8 mouse cellular contexts compared by ENCODE assay signal in the genomic region with DNA sequence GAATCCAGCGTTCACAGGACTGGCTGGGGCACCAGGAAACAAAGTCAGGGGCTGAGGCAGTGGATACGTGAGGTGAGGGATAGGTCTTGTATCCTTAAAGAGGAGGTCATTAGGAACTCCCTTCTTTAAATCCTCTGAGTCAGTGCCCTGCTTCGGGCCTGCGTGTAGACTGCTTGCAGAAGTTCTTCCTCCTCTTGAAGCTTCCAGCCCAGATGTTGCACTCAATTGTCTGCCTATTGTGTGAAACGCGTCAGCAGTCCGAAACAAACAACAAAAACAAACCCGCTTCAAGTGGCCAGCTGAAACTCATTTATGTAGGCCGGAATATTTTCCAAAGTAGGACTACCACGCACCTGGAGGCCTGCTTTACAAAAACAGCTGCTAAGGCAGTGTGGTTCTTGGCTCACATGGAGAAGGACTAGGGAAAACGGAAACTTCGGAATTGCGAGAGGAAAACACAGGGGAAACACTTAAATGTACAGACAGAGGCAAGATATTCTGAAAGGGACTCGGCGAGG. TPM values are rescaled to one million over a fixed set of nuclear protein-coding genes. Genes with fewer than 3 reads are reported as not detected.
DNase-seq lines count a peak whose midpoint lies in the region; TF ChIP-seq lines count a peak whose summit lies in the region.

No protein-coding gene starts in this region.

- H3K36me3 ChIP-seq in hindbrain, embryonic 10.5 days: no peaks in the 10 kb centered on the region
- no peaks in the 10 kb centered on the region for H3K36me3 ChIP-seq in megakaryocyte, embryonic 14.5 days (replicated peaks; ENCODE audit: low read length)

- WGBS in hindbrain, embryonic 10.5 days: 10% methylated on average over 15 of the region's 15 CpGs

- DNase-seq in gastrocnemius, adult 2 months: no peak
- DNase-seq in gastrocnemius, postnatal 14 days: no peak
- DNase-seq in hindbrain, embryonic 10.5 days (ENCODE audit: low spot score): no peak
- DNase-seq in B cell, adult 2 months: no peak
- no peak for DNase-seq in T-cell, adult 2 months (ENCODE audit: low spot score)
- no peak for DNase-seq in right cerebral cortex, postnatal 10 days (ENCODE audit: low spot score in 2 of 2)

- intact Hi-C loops in gastrocnemius, adult 2 months (cut with DNase I): no loop called here
- intact Hi-C loops in gastrocnemius, postnatal 14 days (cut with DNase I; ENCODE audit: low total_unique reads): no loop called here

- no peaks in the 10 kb centered on the region for H3K9me3 ChIP-seq in hindbrain, embryonic 10.5 days
- no peaks in the 10 kb centered on the region for H3K9me3 ChIP-seq in megakaryocyte, embryonic 14.5 days

- peaks cover 5% of the 10 kb centered on the region; the same call in 1 of the 2 replicates for H3K4me1 ChIP-seq in brown adipose tissue, adult 24 weeks (ENCODE audit: control insufficient read depth, insufficient read depth, insufficient read length, low read length)
- peaks cover 36% of the 10 kb centered on the region for H3K4me1 ChIP-seq in hindbrain, embryonic 10.5 days (replicated peaks)
- peaks cover 54% of the 10 kb centered on the region for H3K4me1 ChIP-seq in megakaryocyte, embryonic 14.5 days

- H3K4me3 ChIP-seq in gastrocnemius, adult 2 months: peak overlapping the region; percentile 57
- H3K4me3 ChIP-seq in brown adipose tissue, adult 24 weeks (ENCODE audit: insufficient read depth, low read depth, low read length): peak overlapping the region; percentile 16; the same call in 1 of the 2 replicates
- peak overlapping the region; percentile 43 for H3K4me3 ChIP-seq in hindbrain, embryonic 10.5 days
- H3K4me3 ChIP-seq in megakaryocyte, embryonic 14.5 days (replicated peaks): peak overlapping the region; percentile 4

- H3K27ac ChIP-seq in gastrocnemius, adult 2 months: peak overlapping the region; percentile 29
- peak overlapping the region; percentile 54 for H3K27ac ChIP-seq in brown adipose tissue, adult 24 weeks (replicated peaks; ENCODE audit: low read depth, low read length)
- H3K27ac ChIP-seq in hindbrain, embryonic 10.5 days: peak overlapping the region; percentile 90

- no peaks in the 10 kb centered on the region for H3K27me3 ChIP-seq in hindbrain, embryonic 10.5 days (ENCODE audit: insufficient read depth, poor library complexity, severe bottlenecking)
- no peaks in the 10 kb centered on the region for H3K27me3 ChIP-seq in megakaryocyte, embryonic 14.5 days (replicated peaks)

- no peak for TF ChIP-seq CTCF in gastrocnemius, adult 2 months (IDR thresholded peaks at IDR 0.05)

RNA-seq across cellular contexts. Expression of gene Dars, which starts 55.6 kb away (rescaled TPM):
- 10 to 100 TPM; 64.7 to 77.0 TPM for total RNA-seq in gastrocnemius, adult 2 months (2021)
- total RNA-seq in gastrocnemius, postnatal 14 days (2021): 10 to 100 TPM; 68.7 to 70.2 TPM
- polyA plus RNA-seq in brown adipose tissue, adult 24 weeks (2012; ENCODE audit: insufficient read depth, insufficient read length, missing spikeins): 70.1 and 74.0 TPM in 2 replicates
- polyA plus RNA-seq in hindbrain, embryonic 10.5 days (2016; fragmentation: Nextera tagmentation; extraction: Ambion mirVana): 200 and 214 TPM in 2 replicates
- 31.3 and 132 TPM in 2 replicates for polyA plus RNA-seq in megakaryocyte, embryonic 14.5 days (2012; ENCODE audit: insufficient read depth, low replicate concordance)

Comparison
In these comparisons a context has a peak if more than half of its experiments do, and no peak if none do; other contexts are left out.
1. H3K27ac ChIP-seq: peak in every context shown above with its lines; median percentile 90 in hindbrain, embryonic 10.5 days; 54 in brown adipose tissue, adult 24 weeks; 29 in gastrocnemius, adult 2 months.
2. H3K4me3 ChIP-seq: peak in every context shown above with its lines; median percentile 57 in gastrocnemius, adult 2 months; 43 in hindbrain, embryonic 10.5 days; 16 in brown adipose tissue, adult 24 weeks; 4 in megakaryocyte, embryonic 14.5 days.